Mouse (Mus musculus): Measurements from ENCODE around the gene Ifnk.

DNA sequence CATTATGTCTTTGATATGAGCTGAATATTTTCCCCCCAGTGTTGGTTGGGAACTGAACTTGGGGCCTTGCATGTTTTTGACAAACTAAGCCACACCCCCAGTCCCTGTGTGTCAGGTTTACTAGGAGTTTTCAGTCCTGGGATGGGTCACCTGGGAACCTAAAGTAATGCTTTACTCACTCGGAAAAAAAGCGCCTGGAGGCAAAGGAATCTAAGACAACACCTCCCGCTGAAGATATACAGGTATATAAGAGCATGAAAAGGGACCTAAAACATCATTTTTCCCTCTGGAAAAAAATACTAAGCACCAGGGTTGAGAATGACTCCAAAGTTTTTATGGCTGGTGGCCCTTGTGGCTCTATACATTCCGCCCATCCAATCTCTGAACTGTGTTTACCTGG lies at the start of gene Ifnk:
- no peak for TF ChIP-seq POLR2A (IDR thresholded peaks at IDR 0.05; ENCODE audit: low read depth, low read length)
- no peak for TF ChIP-seq UBTF (IDR thresholded peaks at IDR 0.05; ENCODE audit: low read depth, low read length)
- TF ChIP-seq EP300 (IDR thresholded peaks at IDR 0.05; ENCODE audit: low read length) = no peak
- TF ChIP-seq MEF2A (IDR thresholded peaks at IDR 0.05; ENCODE audit: borderline replicate concordance, low read depth, low read length) = no peak

All from CH12.LX (cell line).